Mouse (Mus musculus): ENCODE results near the gene Tigit.

Gene Tigit

DNA sequence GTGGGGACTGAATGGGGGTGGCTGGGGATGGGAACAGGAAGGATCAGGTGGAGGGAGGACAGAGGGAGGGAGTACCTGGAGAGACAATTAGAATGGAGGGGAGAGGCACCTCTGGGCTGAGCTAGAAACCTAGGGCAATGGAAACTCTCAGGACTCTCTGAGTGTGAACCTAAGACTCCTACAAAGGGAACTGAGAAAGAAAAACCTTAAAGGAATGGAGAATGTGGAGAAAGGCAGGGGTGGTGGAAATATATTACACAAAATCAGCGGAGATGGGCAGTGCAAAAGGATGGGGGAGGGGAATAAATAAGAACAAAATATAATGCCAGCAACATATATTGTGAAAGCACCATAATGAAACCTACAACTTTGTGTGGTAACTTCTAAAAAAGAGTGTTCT is 8.0 kb upstream of the Tigit start:
- CTCF ChIA-PET, result no interaction called here

DNA sequence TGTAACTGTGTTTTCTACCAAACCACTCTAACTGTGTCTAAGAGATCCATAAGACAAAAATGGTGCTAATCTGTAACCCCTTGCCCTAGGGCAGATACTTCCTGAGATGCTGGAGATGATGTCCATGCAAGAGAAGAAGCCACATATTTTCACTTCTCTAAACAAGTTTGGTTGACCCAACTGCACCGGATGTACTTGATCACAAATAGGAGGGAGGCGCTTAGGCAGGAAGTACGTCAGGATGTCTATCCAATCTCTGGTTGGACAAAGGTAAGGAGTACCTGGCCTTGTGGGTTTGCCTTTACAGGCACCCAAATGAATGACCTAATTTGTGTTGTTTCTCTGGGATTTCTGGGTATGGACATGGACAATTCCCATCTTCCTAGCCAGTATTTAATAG is 4.3 kb upstream of the Tigit start:
- CTCF ChIA-PET, result no interaction called here

DNA sequence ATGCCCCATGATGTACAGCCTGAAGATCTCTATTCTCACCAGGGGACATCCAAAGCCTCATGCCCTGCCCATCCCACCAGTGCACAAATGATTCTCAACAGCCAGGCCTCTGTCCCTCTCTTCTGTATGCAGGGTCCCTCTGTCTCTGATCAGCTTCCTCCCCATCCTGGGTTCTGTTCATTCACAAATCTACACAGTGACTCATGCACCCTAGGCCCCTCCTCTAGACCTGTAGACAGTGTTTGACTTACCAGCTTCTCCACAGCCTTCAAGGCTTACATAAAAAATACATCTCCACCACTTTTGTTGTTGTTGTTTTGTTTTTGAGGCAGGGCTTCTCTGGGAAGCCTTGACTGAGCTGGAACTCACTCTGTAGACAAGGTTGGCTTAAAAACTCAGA is 915 bp upstream of the Tigit start:
- CTCF ChIA-PET, result no interaction called here

DNA sequence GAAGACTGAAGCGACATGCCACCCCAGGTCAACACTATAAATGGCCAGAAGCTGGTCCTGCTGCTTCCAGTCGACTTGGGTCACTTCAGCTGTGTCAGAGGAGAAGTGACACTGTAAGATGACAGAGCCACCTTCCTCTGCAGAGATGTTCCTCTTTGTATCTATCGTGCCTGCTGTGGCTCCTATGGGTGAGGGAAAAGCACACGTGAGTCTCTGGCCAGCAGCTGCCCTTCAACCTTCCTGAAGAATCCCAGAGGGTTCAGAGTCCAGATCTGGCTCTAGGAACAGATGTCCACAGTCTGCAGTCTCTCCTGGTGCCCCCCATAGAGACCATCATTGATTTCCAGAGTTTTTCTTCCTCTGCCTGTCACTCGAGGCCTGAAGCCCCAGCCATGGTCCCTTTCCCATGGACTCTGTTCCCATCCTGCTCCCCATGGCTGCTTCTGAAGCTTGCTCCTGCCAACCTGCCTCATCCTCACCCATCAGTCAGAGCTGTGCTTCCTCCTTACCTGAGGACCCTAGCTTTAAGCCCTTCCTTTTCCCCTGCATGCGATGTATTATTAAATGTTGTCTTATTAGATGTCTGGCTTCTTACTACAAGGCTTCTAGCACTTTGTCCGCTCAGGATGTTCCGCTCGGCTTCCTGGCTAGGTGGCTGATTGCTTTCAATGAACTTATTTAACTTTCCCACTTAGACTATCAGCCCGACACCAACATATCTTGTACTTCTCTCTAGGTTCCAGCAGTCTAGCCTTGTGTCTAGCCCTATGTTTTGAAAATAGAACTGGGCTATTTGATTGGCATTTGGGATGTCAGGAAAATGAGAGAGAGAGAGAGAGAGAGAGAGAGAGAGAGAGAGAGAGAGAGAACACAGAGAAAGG is 1.6 kb downstream of the Tigit start:
- CTCF ChIA-PET, result no interaction called here

DNA sequence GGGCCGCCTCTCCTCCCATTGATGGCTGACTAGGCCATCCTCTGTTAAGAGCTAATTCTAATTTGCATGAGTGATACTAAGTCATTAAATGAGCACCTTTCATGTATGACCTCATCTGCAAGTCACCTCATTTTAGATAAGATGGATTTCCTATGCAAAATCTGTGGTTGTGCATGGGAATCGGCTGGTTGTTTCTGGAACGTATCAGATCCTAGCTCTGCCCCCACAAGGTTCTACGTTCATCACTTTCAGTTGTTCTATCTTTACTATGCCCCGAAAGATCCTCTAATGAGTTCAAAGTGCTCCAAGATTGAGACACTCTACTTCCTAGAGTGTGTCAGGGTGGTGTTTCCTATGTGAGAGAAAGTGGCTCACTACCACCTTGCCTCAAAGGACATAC is 2.4 kb downstream of the Tigit start:
- CTCF ChIA-PET, result no interaction called here

DNA sequence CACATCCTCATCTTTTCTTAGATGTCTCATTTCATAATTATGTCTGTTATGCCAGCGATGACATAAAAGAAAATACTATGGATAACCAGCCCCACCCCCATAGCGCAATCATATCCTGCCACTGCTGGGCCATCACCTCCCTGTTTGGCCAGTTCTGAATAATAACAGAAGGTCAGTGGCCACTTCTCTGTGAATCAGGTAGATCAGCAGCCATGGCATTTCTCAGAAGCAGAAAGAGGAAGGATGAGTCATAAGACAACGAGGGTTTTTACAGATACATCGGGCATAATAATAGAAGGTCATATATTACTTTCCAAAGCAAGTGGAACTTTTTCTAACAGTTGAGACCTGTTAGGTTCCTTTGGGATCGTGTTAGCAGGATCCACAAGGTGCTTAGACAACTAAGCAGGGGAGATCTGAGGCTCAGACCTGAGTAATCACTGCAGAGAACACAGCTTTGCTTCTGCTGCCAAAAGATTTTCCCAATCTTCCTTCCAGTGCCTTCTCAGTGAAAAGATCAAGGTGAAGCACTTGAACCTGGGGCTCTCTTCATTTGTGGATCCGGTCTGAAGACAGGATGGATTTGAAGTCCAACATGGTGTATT is 8.7 kb downstream of the Tigit start:
- CTCF ChIA-PET, result no interaction called here

DNA sequence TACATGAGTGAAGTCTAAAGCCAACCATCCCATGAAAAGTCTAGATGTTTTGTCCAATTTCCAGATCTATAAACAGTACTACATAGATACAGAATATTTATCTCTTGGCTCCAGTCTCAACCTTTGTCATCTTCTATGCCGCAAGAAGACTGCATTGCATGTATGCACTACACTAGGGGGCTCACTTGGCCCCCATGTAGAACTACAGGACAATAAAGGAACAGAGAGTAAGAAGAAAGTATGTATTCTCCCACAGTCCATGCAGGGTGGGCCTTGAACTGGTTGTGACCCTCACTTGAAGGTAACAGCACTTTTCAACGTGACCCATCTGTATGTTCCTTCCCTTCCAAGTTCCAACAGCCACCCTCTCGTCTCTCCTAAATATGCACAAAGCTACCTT is 9.7 kb downstream of the Tigit start:
- CTCF ChIA-PET, result no interaction called here

DNA sequence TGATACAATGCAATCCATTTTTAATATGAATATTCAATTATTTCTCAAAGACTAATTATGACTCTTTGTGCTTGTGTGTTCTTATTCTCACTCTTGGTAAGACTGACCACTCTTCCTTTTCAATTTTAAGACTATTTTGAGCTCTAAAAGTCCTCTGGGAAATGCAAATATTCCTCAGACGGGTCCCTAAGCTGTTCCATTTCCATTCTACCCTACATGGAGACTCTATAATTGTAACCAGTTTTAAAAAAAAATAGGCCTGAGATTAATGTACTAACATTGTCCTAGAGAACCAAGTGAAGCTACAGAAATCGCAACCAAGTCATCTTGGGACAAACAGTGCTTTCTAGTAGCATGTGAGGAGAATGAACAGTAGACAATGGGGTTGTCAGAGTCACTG is 10.7 kb downstream of the Tigit start:
- CTCF ChIA-PET, result interaction anchor here (0.7 kb wide), 1 partner anchor 1730 kb away, joined by 4 read pairs; no protein-coding TSS in a partner anchor

DNA sequence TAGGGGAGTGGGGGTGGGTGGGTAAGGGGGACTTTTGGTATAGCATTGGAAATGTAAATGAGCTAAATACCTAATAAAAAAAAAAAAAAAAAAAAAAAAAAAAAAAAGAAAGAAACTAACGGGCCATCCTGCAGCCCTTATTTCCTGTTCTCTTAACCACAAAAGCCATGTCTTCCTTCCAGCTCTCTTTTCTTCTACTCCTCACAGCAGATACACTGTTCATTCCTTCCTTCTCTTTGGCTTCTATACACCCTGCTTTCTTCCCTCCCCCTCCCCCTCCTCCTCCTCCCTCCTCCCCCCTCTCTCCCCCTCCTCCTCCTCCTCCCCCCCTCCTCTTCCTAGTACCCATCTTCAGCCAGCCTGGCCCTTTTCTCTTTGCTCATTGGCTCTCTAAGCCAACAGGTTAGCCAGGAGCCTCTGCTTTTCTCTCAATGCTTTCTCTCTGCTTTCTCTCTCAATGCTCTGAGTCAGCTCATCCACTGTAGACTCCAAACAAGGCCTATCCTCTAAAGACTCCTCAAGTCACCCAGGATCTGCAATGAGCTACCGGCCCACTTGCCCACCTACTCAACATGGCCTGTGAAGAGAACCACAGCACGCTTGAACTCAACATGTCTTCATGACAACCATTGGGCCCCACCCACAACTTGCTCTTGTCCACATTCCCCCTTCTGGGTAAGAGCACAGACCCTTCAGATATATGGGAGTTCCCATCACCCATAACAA is 13.4 kb downstream of the Tigit start:
- CTCF ChIA-PET, result interaction anchor here (0.8 kb wide), 1 partner anchor 13 kb away, joined by 12 read pairs; no protein-coding TSS in a partner anchor

DNA sequence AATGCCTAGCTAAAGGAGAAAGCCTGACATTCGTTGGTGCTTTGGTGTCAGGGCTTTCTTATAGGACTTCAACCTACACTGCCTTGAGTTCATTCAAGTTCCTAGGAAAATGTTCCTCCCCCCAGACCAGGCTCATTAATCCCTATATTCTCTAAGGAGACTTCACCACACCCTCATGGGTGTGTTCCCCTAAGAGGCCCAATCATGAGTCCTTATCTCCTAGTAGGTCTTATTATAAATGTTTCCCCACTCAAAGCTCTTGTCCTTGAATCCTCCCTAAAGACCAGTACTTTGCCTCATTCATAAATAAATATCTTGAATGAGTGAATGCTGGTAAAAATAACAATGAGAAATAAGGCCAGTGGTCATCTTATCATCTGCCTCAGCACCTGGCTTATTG is 16.3 kb downstream of the Tigit start:
- CTCF ChIA-PET, result no interaction called here

DNA sequence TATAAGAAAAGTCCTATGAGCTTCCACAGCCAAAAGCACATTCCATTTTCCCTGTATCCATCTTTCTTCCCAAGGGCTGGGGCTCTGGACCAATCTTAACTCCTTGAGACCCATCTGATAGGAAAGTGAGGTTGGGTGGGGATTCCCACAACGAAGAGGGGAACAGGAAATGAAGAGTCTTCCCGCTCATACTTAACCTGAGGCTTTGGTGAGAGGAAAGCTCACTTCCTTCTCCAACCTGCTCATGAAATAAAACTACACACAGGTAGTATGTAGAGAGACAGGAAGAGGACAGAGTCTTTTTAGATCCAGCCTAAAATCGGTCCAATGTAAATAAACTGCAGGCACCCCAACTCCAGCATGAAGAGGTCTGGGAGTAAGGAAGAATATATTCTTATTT is 17.0 kb downstream of the Tigit start:
- CTCF ChIA-PET, result no interaction called here

DNA sequence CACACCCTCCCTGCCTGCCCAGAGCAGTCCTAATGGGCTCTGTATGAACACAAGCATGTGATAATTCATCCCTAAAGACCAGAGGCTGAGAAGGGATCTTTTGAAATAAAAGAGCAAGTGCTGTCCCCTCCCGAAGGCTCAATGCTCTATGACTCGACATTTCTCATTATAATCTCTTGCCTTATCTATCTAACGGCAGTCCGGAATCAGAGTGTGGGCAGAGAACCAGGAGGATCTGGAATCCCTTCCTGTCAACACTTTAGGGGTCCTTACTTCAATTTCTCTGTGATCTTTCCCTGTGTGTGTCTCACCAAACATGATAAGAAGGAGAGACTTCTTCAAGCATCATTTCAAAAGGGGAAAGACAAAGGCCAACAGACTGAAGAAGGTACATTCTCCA is 18.1 kb downstream of the Tigit start:
- CTCF ChIA-PET, result no interaction called here

DNA sequence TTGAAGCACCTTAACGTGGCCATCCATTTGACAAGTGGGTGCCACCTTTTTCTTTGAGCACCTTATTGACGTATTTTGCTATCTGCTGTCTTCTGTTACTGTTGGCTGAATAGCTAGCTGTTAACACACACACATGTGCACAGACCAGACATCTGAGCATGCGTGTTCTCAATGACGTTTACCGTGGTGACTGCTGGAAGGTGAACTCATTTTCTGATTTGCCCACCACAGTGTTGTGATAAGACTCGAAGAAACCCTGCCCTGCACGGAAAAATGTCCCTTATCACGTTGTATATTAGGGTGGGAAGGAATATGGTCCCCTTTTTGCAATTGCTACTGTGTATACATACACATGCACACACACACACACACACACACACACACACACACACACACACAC is 22.7 kb downstream of the Tigit start:
- CTCF ChIA-PET, result interaction anchor here (0.8 kb wide), 1 partner anchor 410 kb away, joined by 5 read pairs; no protein-coding TSS in a partner anchor

DNA sequence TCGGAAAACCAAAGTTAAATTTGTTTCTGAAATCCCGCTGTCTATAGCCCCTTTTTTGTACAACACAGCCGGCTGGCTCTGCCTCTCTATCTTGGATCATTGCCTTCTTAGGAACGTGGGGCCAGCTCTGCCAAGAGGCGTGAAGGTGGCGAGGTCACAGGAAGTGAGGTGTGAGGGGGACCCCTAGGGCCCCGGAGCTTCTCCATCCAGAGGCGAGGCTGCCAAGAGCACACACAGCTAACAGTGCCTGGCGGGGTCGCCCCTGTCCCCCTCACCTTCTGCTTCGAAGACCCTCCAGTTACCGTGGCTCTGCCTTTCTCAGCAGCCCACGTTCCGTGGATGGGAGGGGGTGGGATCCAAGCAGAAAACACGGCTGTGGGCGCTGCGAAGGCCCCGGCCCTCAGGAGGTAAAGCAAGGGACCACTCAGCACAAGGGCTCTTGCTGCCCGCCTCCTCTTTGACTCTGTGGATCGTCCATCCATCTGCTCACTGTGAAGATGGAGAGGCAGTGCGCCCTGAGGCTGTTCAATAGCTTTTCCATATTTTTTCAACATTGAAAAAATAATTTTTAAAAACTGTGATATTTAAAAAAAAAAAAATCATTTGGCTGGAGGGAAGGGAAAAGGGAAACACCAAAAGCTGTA is 25.4 kb downstream of the Tigit start:
- CTCF ChIA-PET, result no interaction called here

DNA sequence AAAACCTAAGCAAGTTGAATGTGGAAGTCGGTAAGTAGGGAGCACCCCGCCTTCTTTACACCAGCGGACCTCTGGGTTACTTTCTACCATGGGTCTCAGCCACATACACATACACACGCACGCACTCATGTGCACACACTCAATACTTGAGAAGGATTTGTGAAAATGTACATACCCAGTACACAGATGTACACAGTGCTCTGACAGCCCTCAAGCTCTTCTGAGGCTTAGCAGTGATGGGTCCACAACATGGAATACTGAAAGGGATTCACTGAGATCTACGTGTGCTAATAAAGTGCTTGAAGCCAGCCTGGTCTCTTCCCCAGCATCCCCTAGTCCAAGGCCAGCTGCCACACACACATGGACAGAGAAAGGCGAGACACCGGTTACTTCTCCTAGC is 26.7 kb downstream of the Tigit start:
- CTCF ChIA-PET, result no interaction called here

DNA sequence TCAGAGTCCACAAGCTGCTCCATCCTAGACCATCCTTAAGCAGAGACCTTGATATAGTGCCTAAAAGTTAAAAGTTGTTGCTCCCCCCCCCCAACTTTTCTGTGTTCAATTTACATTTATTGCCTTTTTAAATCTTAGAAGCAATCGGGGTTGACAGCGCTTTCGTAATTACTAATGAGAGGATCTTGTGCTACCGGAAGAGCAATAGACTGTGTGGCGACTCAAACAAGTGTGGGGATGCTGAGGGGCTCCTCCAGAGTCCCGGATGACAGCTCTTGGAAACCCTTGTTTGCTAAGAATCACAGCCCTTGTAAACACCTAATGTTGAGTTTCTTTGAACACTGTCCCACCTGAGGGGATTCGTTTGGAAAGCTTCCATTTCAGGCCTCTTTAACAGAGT is 29.9 kb downstream of the Tigit start:
- CTCF ChIA-PET, result no interaction called here

DNA sequence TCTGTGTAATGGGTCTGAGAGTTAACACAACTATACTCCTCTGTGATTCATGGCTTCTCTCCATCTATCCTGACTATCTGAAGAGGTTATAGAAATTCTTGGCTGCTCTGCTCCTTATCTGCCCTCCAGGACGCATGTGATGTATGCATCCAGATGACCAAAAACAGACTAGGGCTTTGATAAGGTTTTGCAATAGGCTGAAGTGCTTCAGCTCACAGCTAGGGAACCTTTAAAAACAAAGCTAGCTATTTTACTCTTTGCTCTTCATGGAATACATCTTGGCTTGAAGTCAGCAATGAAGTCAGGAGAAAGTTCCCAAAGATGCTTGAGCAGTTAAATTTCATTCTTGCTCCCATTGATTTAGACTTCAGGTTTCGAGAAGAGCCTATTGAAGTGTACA is 32.2 kb downstream of the Tigit start:
- CTCF ChIA-PET, result no interaction called here

DNA sequence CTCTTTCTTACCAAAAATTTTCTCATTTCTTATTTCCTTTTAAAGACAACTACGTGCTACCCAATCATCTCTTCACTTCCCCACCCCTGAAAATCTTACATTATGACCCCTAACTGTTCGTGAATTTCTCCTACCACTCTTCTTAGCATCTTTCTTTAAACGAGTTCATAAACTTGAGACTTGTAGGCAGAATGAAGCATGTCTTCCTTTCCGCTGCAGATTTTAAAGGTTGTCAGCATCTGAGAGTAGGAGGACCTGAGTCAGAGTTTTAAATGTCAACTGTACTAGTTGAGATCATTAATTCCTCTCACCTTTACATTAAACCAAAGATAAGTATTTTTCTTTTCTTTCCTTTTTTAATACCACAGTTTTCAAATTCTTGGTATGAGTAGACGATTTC is 35.3 kb downstream of the Tigit start:
- CTCF ChIA-PET, result no interaction called here

DNA sequence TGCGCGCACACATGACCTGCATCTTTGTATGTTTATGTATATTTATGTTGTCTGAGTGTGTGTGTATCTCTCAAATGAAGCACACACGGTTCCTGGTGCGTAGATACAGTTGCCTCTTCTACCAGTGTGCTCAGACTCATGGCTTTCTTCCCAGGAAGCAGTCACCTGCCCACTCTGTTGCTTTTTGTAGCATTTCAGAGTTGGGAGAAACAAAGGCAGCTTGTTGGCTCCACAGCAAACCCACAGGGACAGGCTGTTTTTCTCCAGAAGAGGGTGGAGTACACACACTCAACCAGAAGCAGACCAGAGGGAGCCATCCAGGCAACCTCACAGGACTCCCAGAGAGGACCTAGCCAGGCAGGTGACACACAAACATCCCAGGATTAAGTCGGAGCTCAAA is 38.0 kb downstream of the Tigit start:
- CTCF ChIA-PET, result no interaction called here

DNA sequence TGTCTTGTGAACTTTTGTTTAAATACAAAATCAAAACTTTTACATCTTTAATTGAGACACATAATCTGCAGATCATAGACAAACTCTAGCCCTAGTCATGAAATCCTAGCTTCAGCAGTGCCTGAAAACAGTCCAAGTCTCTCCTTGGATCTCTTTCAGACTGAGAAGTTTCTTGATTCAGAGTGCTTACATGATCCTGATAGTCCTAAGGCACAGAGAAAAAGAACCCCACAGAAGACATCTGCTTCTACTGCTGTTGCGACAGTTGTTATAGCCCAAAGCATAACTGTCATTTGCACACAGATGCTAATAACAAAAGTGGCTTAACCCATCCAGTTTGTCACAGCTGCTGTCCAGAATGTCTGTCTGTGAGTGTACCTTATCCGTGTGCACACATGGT is 38.7 kb downstream of the Tigit start:
- CTCF ChIA-PET, result no interaction called here

DNA sequence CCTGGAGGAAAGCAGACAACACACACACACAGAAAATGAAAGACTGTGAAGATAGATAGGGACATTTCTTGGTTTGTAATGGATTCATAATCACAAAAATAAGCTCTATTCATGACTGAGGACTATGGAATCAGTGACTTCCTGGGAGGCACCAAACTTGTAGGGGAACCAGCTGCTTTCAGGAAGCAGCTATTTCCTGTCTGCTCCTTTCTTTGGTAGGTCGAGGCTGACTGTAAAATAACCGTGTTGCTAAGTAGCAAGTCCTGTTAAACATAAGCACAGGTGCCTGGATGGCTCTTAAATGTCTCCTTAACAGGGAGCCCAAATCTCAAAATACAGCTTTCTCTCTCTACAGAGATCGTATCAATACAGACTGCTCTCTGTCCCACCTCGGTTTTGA is 39.1 kb downstream of the Tigit start:
- CTCF ChIA-PET, result no interaction called here

DNA sequence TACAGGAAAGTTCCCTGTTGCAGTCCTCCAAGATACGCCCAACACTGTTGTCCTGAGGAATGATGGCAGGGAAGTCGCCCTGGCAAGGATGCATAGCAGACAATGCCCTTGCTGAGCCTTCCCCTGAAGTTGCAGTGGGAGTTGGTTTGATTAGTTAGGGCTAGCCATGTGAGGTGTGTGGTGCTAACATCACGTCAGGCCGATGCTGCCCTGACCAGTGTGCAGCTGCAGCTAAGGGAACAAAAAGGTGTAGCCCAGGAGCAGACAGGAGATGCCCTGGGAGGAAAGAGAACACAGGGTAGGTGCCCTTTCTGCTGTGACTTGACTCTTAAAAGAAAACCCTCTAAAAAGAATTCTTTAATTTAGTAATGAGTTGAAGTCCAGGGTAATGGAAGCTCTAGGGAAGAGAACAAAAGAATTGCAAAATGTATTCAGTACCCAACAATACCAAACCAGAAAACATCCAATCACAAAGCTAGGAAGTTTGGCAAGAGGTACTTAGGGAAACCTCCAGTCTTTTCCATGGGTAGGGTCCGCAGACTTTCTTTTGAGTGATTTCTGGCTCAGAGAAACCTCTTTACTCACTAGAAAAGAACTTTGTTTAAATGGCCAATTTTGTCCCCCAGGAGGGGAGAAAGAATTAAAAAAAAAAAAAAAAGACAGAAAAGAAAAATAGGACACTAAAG is 40.5 kb downstream of the Tigit start:
- CTCF ChIA-PET, result interaction anchor here (0.7 kb wide), 1 partner anchor 60 kb away, joined by 7 read pairs; no protein-coding TSS in a partner anchor
